Mouse (Mus musculus): ENCODE data around the gene Chrm1. TPM values are rescaled to one million over a fixed set of nuclear protein-coding genes. Genes with fewer than 3 reads are reported as not detected.

The Chrm1 gene
- polyA plus RNA-seq, 2 experiments = 0.56 to 0.62 TPM

- Histone ChIP-seq H3K27me3 (ENCODE audit: control insufficient read depth, insufficient read depth, low read length) (no peaks in the 10 kb centered on the region), H3K4me3 (replicated peaks; ENCODE audit: low read length) (peak overlapping the region; percentile 90), H3K9ac (ENCODE audit: low read depth, low read length, severe bottlenecking) (peak overlapping the region; percentile 91), H3K4me2 (replicated peaks; ENCODE audit: low read depth, low read length, severe bottlenecking) (peak overlapping the region; percentile 68), H3K4me1 (ENCODE audit: control insufficient read depth, insufficient read depth, low read length) (peaks cover 28% of the 10 kb centered on the region), H3K9me3 (ENCODE audit: control insufficient read depth, low read length) (no peaks in the 10 kb centered on the region), H3K27ac (replicated peaks; ENCODE audit: low read depth, low read length) (peak overlapping the region; percentile 90), H3K36me3 (ENCODE audit: control insufficient read depth, insufficient read depth, low read length) (peaks cover 44% of the 10 kb centered on the region)
- ATAC-seq (ENCODE audit: low FRiP score, low read depth) (peak; percentile 74), DNase-seq (ENCODE audit: low spot score) (peak; percentile 82)
- no peak for TF ChIP-seq POLR2A (IDR thresholded peaks at IDR 0.05; ENCODE audit: borderline replicate concordance, extremely low read depth, insufficient read depth, insufficient read length)
- under 1% methylated on average over 13 of the region's 13 CpGs for WGBS
These were observed 49.3 kb downstream of the Chrm1 start for GRCm38 (mm10) chr19:8712870-8713305.

- peak overlapping the region; percentile 90 for H3K27ac ChIP-seq (replicated peaks; ENCODE audit: low read depth, low read length)
- 2% methylated on average over 48 of the region's 51 CpGs for WGBS
- peak; percentile 89 for DNase-seq (ENCODE audit: low spot score)
- H3K9ac ChIP-seq (ENCODE audit: low read depth, low read length, severe bottlenecking) = peak overlapping the region; percentile 91
- H3K36me3 ChIP-seq (ENCODE audit: control insufficient read depth, insufficient read depth, low read length) = peaks cover 39% of the 10 kb centered on the region
- H3K27me3 ChIP-seq (ENCODE audit: control insufficient read depth, insufficient read depth, low read length) = no peaks in the 10 kb centered on the region
- peak; percentile 89 for ATAC-seq (ENCODE audit: low FRiP score, low read depth)
- H3K4me2 ChIP-seq (replicated peaks; ENCODE audit: low read depth, low read length, severe bottlenecking) = peak overlapping the region; percentile 68
- peaks cover 28% of the 10 kb centered on the region for H3K4me1 ChIP-seq (ENCODE audit: control insufficient read depth, insufficient read depth, low read length)
- H3K9me3 ChIP-seq (ENCODE audit: control insufficient read depth, low read length) = no peaks in the 10 kb centered on the region
- H3K4me3 ChIP-seq (replicated peaks; ENCODE audit: low read length) = peak overlapping the region; percentile 90
- TF ChIP-seq POLR2A (IDR thresholded peaks at IDR 0.05; ENCODE audit: borderline replicate concordance, extremely low read depth, insufficient read depth, insufficient read length) = peak; percentile 94; the same call in 1 of the 2 replicates
These were observed 49.9 kb downstream of the Chrm1 start for GRCm38 (mm10) chr19:8713306-8713996.

- peaks cover 32% of the 10 kb centered on the region for H3K36me3 ChIP-seq (ENCODE audit: control insufficient read depth, insufficient read depth, low read length)
- DNase-seq (ENCODE audit: low spot score) (no peak), ATAC-seq (ENCODE audit: low FRiP score, low read depth) (0 out of 2 replicates have a peak, but pooled peaks have one; percentile 6)
- H3K27ac ChIP-seq (replicated peaks; ENCODE audit: low read depth, low read length) = peak overlapping the region; percentile 90
- peak overlapping the region; percentile 91 for H3K9ac ChIP-seq (ENCODE audit: low read depth, low read length, severe bottlenecking)
- WGBS = 4% methylated on average over 13 of the region's 13 CpGs
- no peak for TF ChIP-seq POLR2A (IDR thresholded peaks at IDR 0.05; ENCODE audit: borderline replicate concordance, extremely low read depth, insufficient read depth, insufficient read length)
- H3K4me1 ChIP-seq (ENCODE audit: control insufficient read depth, insufficient read depth, low read length) = peaks cover 28% of the 10 kb centered on the region
- H3K4me3 ChIP-seq (replicated peaks; ENCODE audit: low read length) = peak overlapping the region; percentile 90
- no peaks in the 10 kb centered on the region for H3K9me3 ChIP-seq (ENCODE audit: control insufficient read depth, low read length)
- no peaks in the 10 kb centered on the region for H3K27me3 ChIP-seq (ENCODE audit: control insufficient read depth, insufficient read depth, low read length)
- peak overlapping the region; percentile 68 for H3K4me2 ChIP-seq (replicated peaks; ENCODE audit: low read depth, low read length, severe bottlenecking)
These were observed 50.5 kb downstream of the Chrm1 start for GRCm38 (mm10) chr19:8713997-8714652.

GRCm38 (mm10) chr19:8714653-8715481 is 51.3 kb downstream of the Chrm1 start:
- TF ChIP-seq POLR2A (IDR thresholded peaks at IDR 0.05; ENCODE audit: borderline replicate concordance, extremely low read depth, insufficient read depth, insufficient read length) = no peak
- H3K9me3 ChIP-seq (ENCODE audit: control insufficient read depth, low read length) = no peaks in the 10 kb centered on the region
- 73% methylated on average over 10 of the region's 10 CpGs for WGBS
- H3K27me3 ChIP-seq (ENCODE audit: control insufficient read depth, insufficient read depth, low read length) = no peaks in the 10 kb centered on the region
- H3K4me2 ChIP-seq (replicated peaks; ENCODE audit: low read depth, low read length, severe bottlenecking) = no peak overlapping the region; the same call in 1 of the 2 replicates
- H3K4me3 ChIP-seq (replicated peaks; ENCODE audit: low read length) = no peak overlapping the region
- no peak overlapping the region for H3K27ac ChIP-seq (replicated peaks; ENCODE audit: low read depth, low read length)
- no peak for DNase-seq (ENCODE audit: low spot score)
- no peak for ATAC-seq (ENCODE audit: low FRiP score, low read depth)
- H3K4me1 ChIP-seq (ENCODE audit: control insufficient read depth, insufficient read depth, low read length) = peaks cover 28% of the 10 kb centered on the region
- H3K9ac ChIP-seq (ENCODE audit: low read depth, low read length, severe bottlenecking) = no peak overlapping the region
- H3K36me3 ChIP-seq (ENCODE audit: control insufficient read depth, insufficient read depth, low read length) = peaks cover 25% of the 10 kb centered on the region
